Mouse (Mus musculus): ENCODE data around the gene Edem3. TPM values are rescaled to one million over a fixed set of nuclear protein-coding genes. Genes with fewer than 3 reads are reported as not detected.
A peak's percentile ranks its signal among the peaks of the same experiment; 100 is the strongest.

The Edem3 gene
- polyA plus RNA-seq, 1 experiment from 2014 or later: 9.8 TPM

DNA sequence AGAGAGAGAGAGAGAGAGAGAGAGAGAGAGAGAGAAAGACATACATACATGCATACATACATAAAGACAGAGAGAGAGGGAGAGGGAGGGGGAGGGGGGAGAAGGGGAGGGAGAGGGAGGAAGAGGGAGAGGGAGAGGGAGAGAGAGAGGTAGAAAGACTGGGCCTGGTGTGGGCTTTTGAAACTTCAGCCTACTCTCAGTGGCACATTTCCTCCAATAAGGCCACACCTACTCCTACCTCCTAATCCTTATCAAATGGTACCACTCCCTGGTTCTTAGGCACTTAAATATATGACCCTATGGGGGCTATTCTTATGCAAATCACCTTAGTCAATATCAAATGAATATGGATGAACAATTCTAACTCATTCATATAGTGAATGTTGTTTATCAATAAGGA lies 41.5 kb upstream of the Edem3 start:
- H3K27me3 ChIP-seq (ENCODE audit: control insufficient read depth, insufficient read depth, low read length): no peaks in the 10 kb centered on the region
- no peak overlapping the region for H3K9ac ChIP-seq (ENCODE audit: low read length)
- H3K27ac ChIP-seq (ENCODE audit: low read length): no peak overlapping the region
- no peaks in the 10 kb centered on the region for H3K36me3 ChIP-seq (ENCODE audit: control insufficient read depth, insufficient read depth)
- H3K9me3 ChIP-seq (replicated peaks; ENCODE audit: control insufficient read depth, low read length): no peaks in the 10 kb centered on the region
- H3K4me1 ChIP-seq (ENCODE audit: control insufficient read depth, insufficient read depth, low read length): peaks cover 11% of the 10 kb centered on the region
- H3K4me3 ChIP-seq (ENCODE audit: low read length): no peak overlapping the region
- H3K4me2 ChIP-seq (ENCODE audit: low read depth, low read length): no peak overlapping the region
- no peak for ATAC-seq (replicated peaks; ENCODE audit: extremely low read depth, insufficient read depth, low FRiP score)

- Histone ChIP-seq H3K9me3 (replicated peaks; ENCODE audit: control insufficient read depth, low read length) (no peaks in the 10 kb centered on the region), H3K4me1 (ENCODE audit: control insufficient read depth, insufficient read depth, low read length) (0 out of 2 replicates have a peak, but pooled peaks cover 3% of the 10 kb centered on the region), H3K4me2 (ENCODE audit: low read depth, low read length) (no peak overlapping the region), H3K4me3 (ENCODE audit: low read length) (no peak overlapping the region), H3K27me3 (ENCODE audit: control insufficient read depth, insufficient read depth, low read length) (no peaks in the 10 kb centered on the region), H3K27ac (ENCODE audit: low read length) (no peak overlapping the region), H3K36me3 (ENCODE audit: control insufficient read depth, insufficient read depth) (no peaks in the 10 kb centered on the region), H3K9ac (ENCODE audit: low read length) (no peak overlapping the region)
- ATAC-seq (replicated peaks; ENCODE audit: extremely low read depth, insufficient read depth, low FRiP score): peak; percentile 52; the same call in 1 of the 2 replicates
- 68% methylated on average over 11 of the region's 11 CpGs for WGBS
Measured at GRCm38 (mm10) chr1:151716024-151716710, 39.0 kb upstream of the Edem3 start.

GRCm38 (mm10) chr1:151717624-151718023 lies 37.5 kb upstream of the Edem3 start:
- no peak overlapping the region for H3K4me2 ChIP-seq (ENCODE audit: low read depth, low read length)
- H3K9ac ChIP-seq (ENCODE audit: low read length): no peak overlapping the region
- no peak overlapping the region for H3K4me3 ChIP-seq (ENCODE audit: low read length)
- H3K27ac ChIP-seq (ENCODE audit: low read length): no peak overlapping the region
- 0 out of 2 replicates have a peak, but pooled peaks cover 3% of the 10 kb centered on the region for H3K4me1 ChIP-seq (ENCODE audit: control insufficient read depth, insufficient read depth, low read length)
- no peaks in the 10 kb centered on the region for H3K27me3 ChIP-seq (ENCODE audit: control insufficient read depth, insufficient read depth, low read length)
- WGBS: 90% methylated on average over 5 of the region's 5 CpGs
- no peaks in the 10 kb centered on the region for H3K36me3 ChIP-seq (ENCODE audit: control insufficient read depth, insufficient read depth)
- ATAC-seq (replicated peaks; ENCODE audit: extremely low read depth, insufficient read depth, low FRiP score): no peak
- no peaks in the 10 kb centered on the region for H3K9me3 ChIP-seq (replicated peaks; ENCODE audit: control insufficient read depth, low read length)

GRCm38 (mm10) chr1:151718575-151718974 lies 36.6 kb upstream of the Edem3 start:
- Histone ChIP-seq H3K4me2 (ENCODE audit: low read depth, low read length) (no peak overlapping the region), H3K9me3 (replicated peaks; ENCODE audit: control insufficient read depth, low read length) (no peaks in the 10 kb centered on the region), H3K27me3 (ENCODE audit: control insufficient read depth, insufficient read depth, low read length) (no peaks in the 10 kb centered on the region), H3K4me1 (ENCODE audit: control insufficient read depth, insufficient read depth, low read length) (0 out of 2 replicates have a peak, but pooled peaks cover 3% of the 10 kb centered on the region), H3K4me3 (ENCODE audit: low read length) (no peak overlapping the region), H3K36me3 (ENCODE audit: control insufficient read depth, insufficient read depth) (no peaks in the 10 kb centered on the region), H3K9ac (ENCODE audit: low read length) (no peak overlapping the region), H3K27ac (ENCODE audit: low read length) (no peak overlapping the region)
- WGBS: 72% methylated on average over 8 of the region's 8 CpGs
- no peak for ATAC-seq (replicated peaks; ENCODE audit: extremely low read depth, insufficient read depth, low FRiP score)

GRCm38 (mm10) chr1:151719911-151720310 lies 35.3 kb upstream of the Edem3 start:
- no peaks in the 10 kb centered on the region for H3K9me3 ChIP-seq (replicated peaks; ENCODE audit: control insufficient read depth, low read length)
- 72% methylated on average over 5 of the region's 5 CpGs for WGBS
- no peak overlapping the region for H3K27ac ChIP-seq (ENCODE audit: low read length)
- no peak overlapping the region for H3K9ac ChIP-seq (ENCODE audit: low read length)
- H3K4me1 ChIP-seq (ENCODE audit: control insufficient read depth, insufficient read depth, low read length): 0 out of 2 replicates have a peak, but pooled peaks cover 3% of the 10 kb centered on the region
- no peak for ATAC-seq (replicated peaks; ENCODE audit: extremely low read depth, insufficient read depth, low FRiP score)
- H3K4me3 ChIP-seq (ENCODE audit: low read length): no peak overlapping the region
- H3K36me3 ChIP-seq (ENCODE audit: control insufficient read depth, insufficient read depth): no peaks in the 10 kb centered on the region
- no peaks in the 10 kb centered on the region for H3K27me3 ChIP-seq (ENCODE audit: control insufficient read depth, insufficient read depth, low read length)
- no peak overlapping the region for H3K4me2 ChIP-seq (ENCODE audit: low read depth, low read length)

DNA sequence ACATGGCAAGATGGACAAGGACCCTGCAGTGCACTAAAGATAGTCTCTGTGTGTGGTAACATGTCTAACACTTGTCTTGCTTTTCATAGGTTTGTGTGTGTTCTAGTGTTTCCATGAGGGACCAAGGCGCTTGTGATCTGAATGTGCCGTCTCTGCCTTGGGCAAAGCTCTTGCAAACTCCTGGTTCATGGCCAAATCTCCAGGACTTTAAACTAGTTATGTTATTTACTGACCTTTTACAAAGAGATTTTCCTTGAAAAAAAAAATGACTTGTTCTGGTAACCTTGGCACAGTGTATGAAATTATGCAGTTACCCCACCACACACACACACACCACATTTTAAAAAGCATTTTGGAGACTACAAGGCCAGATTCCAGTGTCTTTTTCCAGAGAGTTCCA lies 34.6 kb upstream of the Edem3 start:
- Histone ChIP-seq H3K4me1 (ENCODE audit: control insufficient read depth, insufficient read depth, low read length) (0 out of 2 replicates have a peak, but pooled peaks cover 3% of the 10 kb centered on the region), H3K9ac (ENCODE audit: low read length) (no peak overlapping the region), H3K9me3 (replicated peaks; ENCODE audit: control insufficient read depth, low read length) (no peaks in the 10 kb centered on the region), H3K36me3 (ENCODE audit: control insufficient read depth, insufficient read depth) (no peaks in the 10 kb centered on the region), H3K4me3 (ENCODE audit: low read length) (no peak overlapping the region), H3K4me2 (ENCODE audit: low read depth, low read length) (no peak overlapping the region), H3K27me3 (ENCODE audit: control insufficient read depth, insufficient read depth, low read length) (no peaks in the 10 kb centered on the region), H3K27ac (ENCODE audit: low read length) (no peak overlapping the region)
- 69% methylated on average over 2 of the region's 2 CpGs for WGBS
- no peak for ATAC-seq (replicated peaks; ENCODE audit: extremely low read depth, insufficient read depth, low FRiP score)

GRCm38 (mm10) chr1:151721357-151721983 lies 33.7 kb upstream of the Edem3 start:
- Histone ChIP-seq H3K27me3 (ENCODE audit: control insufficient read depth, insufficient read depth, low read length) (no peaks in the 10 kb centered on the region), H3K27ac (ENCODE audit: low read length) (no peak overlapping the region), H3K9ac (ENCODE audit: low read length) (no peak overlapping the region), H3K4me3 (ENCODE audit: low read length) (no peak overlapping the region), H3K9me3 (replicated peaks; ENCODE audit: control insufficient read depth, low read length) (no peaks in the 10 kb centered on the region), H3K36me3 (ENCODE audit: control insufficient read depth, insufficient read depth) (no peaks in the 10 kb centered on the region), H3K4me1 (ENCODE audit: control insufficient read depth, insufficient read depth, low read length) (no peaks in the 10 kb centered on the region), H3K4me2 (ENCODE audit: low read depth, low read length) (no peak overlapping the region)
- ATAC-seq (replicated peaks; ENCODE audit: extremely low read depth, insufficient read depth, low FRiP score): no peak
- 68% methylated on average over 10 of the region's 10 CpGs for WGBS

GRCm38 (mm10) chr1:151723771-151724170 lies 31.4 kb upstream of the Edem3 start:
- no peaks in the 10 kb centered on the region for H3K4me1 ChIP-seq (ENCODE audit: control insufficient read depth, insufficient read depth, low read length)
- H3K27me3 ChIP-seq (ENCODE audit: control insufficient read depth, insufficient read depth, low read length): no peaks in the 10 kb centered on the region
- H3K9ac ChIP-seq (ENCODE audit: low read length): no peak overlapping the region
- H3K36me3 ChIP-seq (ENCODE audit: control insufficient read depth, insufficient read depth): no peaks in the 10 kb centered on the region
- H3K4me2 ChIP-seq (ENCODE audit: low read depth, low read length): no peak overlapping the region
- no peaks in the 10 kb centered on the region for H3K9me3 ChIP-seq (replicated peaks; ENCODE audit: control insufficient read depth, low read length)
- no peak for ATAC-seq (replicated peaks; ENCODE audit: extremely low read depth, insufficient read depth, low FRiP score)
- 74% methylated on average over 4 of the region's 4 CpGs for WGBS
- no peak overlapping the region for H3K27ac ChIP-seq (ENCODE audit: low read length)
- H3K4me3 ChIP-seq (ENCODE audit: low read length): no peak overlapping the region

- Histone ChIP-seq H3K4me2 (ENCODE audit: low read depth, low read length) (no peak overlapping the region), H3K27me3 (ENCODE audit: control insufficient read depth, insufficient read depth, low read length) (no peaks in the 10 kb centered on the region), H3K4me1 (ENCODE audit: control insufficient read depth, insufficient read depth, low read length) (no peaks in the 10 kb centered on the region), H3K9me3 (replicated peaks; ENCODE audit: control insufficient read depth, low read length) (no peaks in the 10 kb centered on the region), H3K4me3 (ENCODE audit: low read length) (no peak overlapping the region), H3K27ac (ENCODE audit: low read length) (no peak overlapping the region), H3K36me3 (ENCODE audit: control insufficient read depth, insufficient read depth) (no peaks in the 10 kb centered on the region), H3K9ac (ENCODE audit: low read length) (no peak overlapping the region)
- 54% methylated on average over 2 of the region's 2 CpGs for WGBS
- no peak for ATAC-seq (replicated peaks; ENCODE audit: extremely low read depth, insufficient read depth, low FRiP score)
Measured at GRCm38 (mm10) chr1:151725590-151725989, 29.6 kb upstream of the Edem3 start.

Data from heart, embryonic 16.5 days (tissue).